In the genomic region with DNA sequence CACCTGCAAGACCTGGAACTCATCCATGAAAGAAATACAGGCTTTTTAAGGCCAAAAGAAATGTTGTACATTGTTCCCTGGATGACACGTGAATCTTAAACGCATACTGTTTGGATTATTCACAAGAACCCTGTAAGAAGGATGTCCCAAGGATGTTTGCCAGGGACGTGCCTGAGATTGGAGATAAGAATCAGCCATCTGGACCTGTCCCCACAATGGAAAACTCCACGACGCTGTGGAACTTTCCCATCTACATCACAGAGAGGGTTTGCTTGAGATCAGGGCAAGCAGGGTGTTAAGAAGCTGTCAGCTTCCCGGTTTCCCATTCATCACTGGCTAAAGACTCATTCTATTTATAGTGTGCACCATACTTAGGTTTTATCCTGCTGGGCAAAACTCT, we compare ENCODE assay signal across 14 mouse cellular contexts.
DNase-seq lines count a peak whose midpoint lies in the region; ATAC-seq and TF ChIP-seq lines count a peak whose summit lies in the region.
"Had no signal": no experiment of that assay in that cellular context is flagged by ENCODE, and none has a peak within 500 bp of the region (broad histone marks: within the 10 kb centered on the region; RNA-seq: fewer than 3 reads in every experiment).

No protein-coding gene starts in this region.

- H3K9me3 ChIP-seq in kidney, embryonic 14.5 days (ENCODE audit: control insufficient read depth, low read length), result no peaks in the 10 kb centered on the region
- no peaks in the 10 kb centered on the region for H3K9me3 ChIP-seq in hindbrain, embryonic 16.5 days (ENCODE audit: control insufficient read depth, low read length)
- H3K9me3 ChIP-seq: embryonic facial prominence, embryonic 15.5 days; neural tube, embryonic 12.5 days; stomach, embryonic 15.5 days had no signal

- TF ChIP-seq POLR2A in kidney, adult 2 months (IDR thresholded peaks at IDR 0.05; ENCODE audit: low read depth, low read length), result no peak

- H3K4me2 ChIP-seq in kidney, embryonic 14.5 days (replicated peaks; ENCODE audit: low read depth, low read length), result no peak overlapping the region
- H3K4me2 ChIP-seq in hindbrain, embryonic 16.5 days (ENCODE audit: low read length), result no peak overlapping the region
- H3K4me2 ChIP-seq: embryonic facial prominence, embryonic 15.5 days; neural tube, embryonic 12.5 days; stomach, embryonic 15.5 days had no signal

- no peak for ATAC-seq in kidney, embryonic 14.5 days (ENCODE audit: low FRiP score, low TSS enrichment)
- ATAC-seq in hindbrain, embryonic 16.5 days, result no peak
- ATAC-seq: hindbrain, postnatal 0 days had no signal

- DNase-seq in kidney, adult 2 months, result peak; percentile 93
- peak; percentile 66 to 76 for DNase-seq in kidney, adult 8-10 months
- peak; percentile 83 for DNase-seq in lung, postnatal 25 days (ENCODE audit: low spot score)
- no peak for DNase-seq in cerebellum, postnatal 4 days (ENCODE audit: low spot score in 2 of 2)
- no peak for DNase-seq in neural tube, embryonic 10.5 days (ENCODE audit: extremely low spot score, low spot score)
- DNase-seq: cerebellum, adult 2 months; right cerebral cortex, adult 18-20 months had no signal

- no peak overlapping the region for H3K27ac ChIP-seq in kidney, adult 2 months (ENCODE audit: insufficient read depth, low read depth, low read length)
- no peak overlapping the region for H3K27ac ChIP-seq in kidney, embryonic 14.5 days (ENCODE audit: low read depth, low read length)
- H3K27ac ChIP-seq in brown adipose tissue, adult 24 weeks (replicated peaks; ENCODE audit: low read depth, low read length), result peak overlapping the region; percentile 63
- H3K27ac ChIP-seq in hindbrain, embryonic 16.5 days (ENCODE audit: low read depth, low read length), result no peak overlapping the region
- H3K27ac ChIP-seq: embryonic facial prominence, embryonic 15.5 days; hindbrain, postnatal 0 days; neural tube, embryonic 12.5 days; stomach, embryonic 15.5 days had no signal

- H3K36me3 ChIP-seq in kidney, adult 2 months (ENCODE audit: control insufficient read depth, insufficient read depth, low read length), result no peaks in the 10 kb centered on the region
- no peaks in the 10 kb centered on the region for H3K36me3 ChIP-seq in kidney, embryonic 14.5 days (ENCODE audit: control insufficient read depth, insufficient read depth, low read length)
- H3K36me3 ChIP-seq in hindbrain, embryonic 16.5 days (ENCODE audit: control insufficient read depth, insufficient read depth, low read length), result no peaks in the 10 kb centered on the region
- H3K36me3 ChIP-seq: embryonic facial prominence, embryonic 15.5 days; neural tube, embryonic 12.5 days; stomach, embryonic 15.5 days had no signal

- TF ChIP-seq CTCF in kidney, adult 2 months (conservative IDR thresholded peaks at IDR 0.05; ENCODE audit: insufficient read depth, insufficient read length, low read depth, low read length), result no peak

- no peak overlapping the region for H3K4me3 ChIP-seq in kidney, adult 2 months (ENCODE audit: insufficient read depth, low read depth, low read length)
- H3K4me3 ChIP-seq in kidney, embryonic 14.5 days (ENCODE audit: low read length), result no peak overlapping the region
- H3K4me3 ChIP-seq in brown adipose tissue, adult 24 weeks (ENCODE audit: insufficient read depth, low read depth, low read length), result no peak overlapping the region
- H3K4me3 ChIP-seq in hindbrain, embryonic 16.5 days (ENCODE audit: low read length), result no peak overlapping the region
- H3K4me3 ChIP-seq: embryonic facial prominence, embryonic 15.5 days; neural tube, embryonic 12.5 days; stomach, embryonic 15.5 days had no signal

- WGBS in kidney, adult 2 months, result 35% methylated on average over 6 of the region's 6 CpGs
- WGBS in kidney, embryonic 14.5 days, result 53% methylated on average over 6 of the region's 6 CpGs
- 53% methylated on average over 6 of the region's 6 CpGs for WGBS in hindbrain, embryonic 16.5 days

- no peak overlapping the region for H3K9ac ChIP-seq in kidney, embryonic 14.5 days (ENCODE audit: low read depth, low read length)
- H3K9ac ChIP-seq in hindbrain, embryonic 16.5 days (ENCODE audit: low read depth, low read length), result no peak overlapping the region
- H3K9ac ChIP-seq: embryonic facial prominence, embryonic 15.5 days; neural tube, embryonic 12.5 days; stomach, embryonic 15.5 days had no signal

- H3K4me1 ChIP-seq in kidney, adult 2 months (ENCODE audit: control insufficient read depth, insufficient read depth, low read length), result no peaks in the 10 kb centered on the region
- no peaks in the 10 kb centered on the region for H3K4me1 ChIP-seq in kidney, embryonic 14.5 days (ENCODE audit: control insufficient read depth, insufficient read depth, low read length)
- H3K4me1 ChIP-seq in brown adipose tissue, adult 24 weeks (ENCODE audit: control insufficient read depth, insufficient read depth, insufficient read length, low read length), result peaks cover 4% of the 10 kb centered on the region; the same call in 1 of the 2 replicates
- no peaks in the 10 kb centered on the region for H3K4me1 ChIP-seq in hindbrain, embryonic 16.5 days (ENCODE audit: control insufficient read depth, insufficient read depth, low read depth, low read length)
- H3K4me1 ChIP-seq: neural tube, embryonic 12.5 days; stomach, embryonic 15.5 days had no signal

- H3K27me3 ChIP-seq in kidney, adult 2 months (replicated peaks; ENCODE audit: control insufficient read depth, insufficient read depth, low read length), result no peaks in the 10 kb centered on the region
- H3K27me3 ChIP-seq in kidney, embryonic 14.5 days (ENCODE audit: control insufficient read depth, insufficient read depth, low read length), result no peaks in the 10 kb centered on the region
- no peaks in the 10 kb centered on the region for H3K27me3 ChIP-seq in hindbrain, embryonic 16.5 days (replicated peaks; ENCODE audit: control insufficient read depth, insufficient read depth, low read length)
- H3K27me3 ChIP-seq: embryonic facial prominence, embryonic 15.5 days; neural tube, embryonic 12.5 days; stomach, embryonic 15.5 days had no signal

Comparison
In these comparisons a context has a peak if more than half of its experiments do, and no peak if none do; other contexts are left out.
1. DNase-seq: peak in kidney, adult 2 months (single experiment), kidney, adult 8-10 months (2 of 2) and lung, postnatal 25 days (single experiment); none in cerebellum, postnatal 4 days (0 of 2) and neural tube, embryonic 10.5 days (single experiment).